Mouse (Mus musculus) embryonic facial prominence, embryonic 13.5 days (tissue): ENCODE measurements around the gene Ptpn4. TPM values are rescaled to one million over a fixed set of nuclear protein-coding genes. Genes with fewer than 3 reads are reported as not detected.

Source experiments
- ATAC-seq: fragments of 200-750 bp; cut with Nextera tagmentation; 2 replicates; pipeline ENCODE4 v1.8.0; 2017; ENCODE audit warnings: low read depth; ENCODE audit not compliant: insufficient number of reproducible peaks, insufficient read depth, low FRiP score, low TSS enrichment
- H3K27ac ChIP-seq: fragments of 300-500 bp; sonication (generic); 2 replicates; pipeline ENCODE4 v1.5.1; 2015; ENCODE audit warnings: moderate library complexity, mild to moderate bottlenecking, inconsistent platforms
- H3K27me3 ChIP-seq: fragments of 300-500 bp; sonication (generic); 2 replicates; pipeline ENCODE4 v1.6.1; 2015; ENCODE audit warnings: mild to moderate bottlenecking, inconsistent platforms
- H3K36me3 ChIP-seq: fragments of 300-500 bp; sonication (generic); 2 replicates; pipeline ENCODE4 v1.6.1; 2015; ENCODE audit warnings: mild to moderate bottlenecking, inconsistent platforms
- H3K4me1 ChIP-seq: fragments of 300-500 bp; sonication (generic); 2 replicates; pipeline ENCODE4 v1.6.1; 2015; ENCODE audit warnings: inconsistent platforms
- H3K4me2 ChIP-seq: fragments of 300-500 bp; sonication (generic); 2 replicates; pipeline ENCODE4 v1.6.1; 2015; ENCODE audit warnings: moderate library complexity, mild to moderate bottlenecking, inconsistent platforms
- H3K4me3 ChIP-seq: fragments of 300-500 bp; sonication (generic); 2 replicates; pipeline ENCODE4 v1.5.1; 2015; ENCODE audit warnings: mild to moderate bottlenecking, inconsistent platforms
- H3K9ac ChIP-seq: fragments of 300-500 bp; sonication (generic); 2 replicates; pipeline ENCODE4 v1.6.1; 2015; ENCODE audit warnings: mild to moderate bottlenecking, inconsistent platforms
- H3K9me3 ChIP-seq: fragments of 300-500 bp; sonication (generic); 2 replicates; pipeline ENCODE4 v1.6.1; 2016; ENCODE audit warnings: inconsistent platforms
- WGBS: fragments of 180-500 bp; shearing (Covaris S2); methylation state at CpG from one replicate; pipeline ENCODE4 v1.1.7; 2015; ENCODE audit warnings: mixed read lengths; 5-methylcytosine and 5-hydroxymethylcytosine counted together
- polyA plus RNA-seq: library from polyadenylated mRNA; unstranded; fragments of >200 nt; fragmentation: Nextera tagmentation; extraction: Ambion mirVana; gene quantifications from 2 replicates; pipeline ENCODE4 v1.2.1, GENCODE M21; 2015

The Ptpn4 gene
- polyA plus RNA-seq, 1 experiment from 2014 or later = 6.3 TPM

GRCm38 (mm10) chr1:119634746-119635145 is 202.7 kb downstream of the Ptpn4 start:
- WGBS = 63% methylated on average over 3 of the region's 3 CpGs
- no peaks in the 10 kb centered on the region for H3K27me3 ChIP-seq
- no peaks in the 10 kb centered on the region for H3K4me1 ChIP-seq
- H3K36me3 ChIP-seq = 0 out of 2 replicates have a peak, but pooled peaks cover 4% of the 10 kb centered on the region
- no peak overlapping the region for H3K4me2 ChIP-seq
- no peak for ATAC-seq
- H3K9ac ChIP-seq = no peak overlapping the region
- no peak overlapping the region for H3K4me3 ChIP-seq
- no peaks in the 10 kb centered on the region for H3K9me3 ChIP-seq
- H3K27ac ChIP-seq = no peak overlapping the region

DNA sequence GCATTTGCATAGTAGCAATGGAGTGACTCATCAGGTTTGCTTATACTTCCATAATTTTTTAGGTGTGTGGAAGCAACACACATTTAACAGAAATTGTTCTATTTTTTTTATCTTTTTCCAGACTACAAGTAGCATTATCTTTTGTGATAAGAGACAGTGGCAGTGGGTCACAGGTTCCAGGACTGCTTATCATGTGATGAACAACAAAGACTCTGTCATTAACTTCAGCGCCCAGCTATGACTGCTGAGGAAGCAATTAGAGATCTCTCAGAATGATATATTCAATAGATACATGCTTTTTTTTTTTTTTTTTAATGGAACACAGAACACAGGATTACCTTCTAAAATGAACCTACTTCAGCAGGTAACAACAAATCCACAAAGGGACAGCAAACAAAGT is 207.0 kb downstream of the Ptpn4 start:
- 0 out of 2 replicates have a peak, but pooled peaks cover 4% of the 10 kb centered on the region for H3K36me3 ChIP-seq
- no peaks in the 10 kb centered on the region for H3K4me1 ChIP-seq
- no peak overlapping the region for H3K4me3 ChIP-seq
- no peak overlapping the region for H3K4me2 ChIP-seq
- no peaks in the 10 kb centered on the region for H3K9me3 ChIP-seq
- H3K9ac ChIP-seq = no peak overlapping the region
- WGBS = 71% methylated on average over 1 of the region's 1 CpGs
- ATAC-seq = no peak
- no peaks in the 10 kb centered on the region for H3K27me3 ChIP-seq
- H3K27ac ChIP-seq = no peak overlapping the region

- Histone ChIP-seq H3K4me1 (peaks cover 7% of the 10 kb centered on the region; the same call in 1 of the 2 replicates), H3K27ac (no peak overlapping the region), H3K27me3 (no peaks in the 10 kb centered on the region), H3K4me2 (no peak overlapping the region), H3K9me3 (no peaks in the 10 kb centered on the region), H3K36me3 (no peaks in the 10 kb centered on the region), H3K4me3 (no peak overlapping the region), H3K9ac (no peak overlapping the region)
- 84% methylated on average over 4 of the region's 4 CpGs for WGBS
- no peak for ATAC-seq
Measured at GRCm38 (mm10) chr1:119626837-119627236, 210.6 kb downstream of the Ptpn4 start.

DNA sequence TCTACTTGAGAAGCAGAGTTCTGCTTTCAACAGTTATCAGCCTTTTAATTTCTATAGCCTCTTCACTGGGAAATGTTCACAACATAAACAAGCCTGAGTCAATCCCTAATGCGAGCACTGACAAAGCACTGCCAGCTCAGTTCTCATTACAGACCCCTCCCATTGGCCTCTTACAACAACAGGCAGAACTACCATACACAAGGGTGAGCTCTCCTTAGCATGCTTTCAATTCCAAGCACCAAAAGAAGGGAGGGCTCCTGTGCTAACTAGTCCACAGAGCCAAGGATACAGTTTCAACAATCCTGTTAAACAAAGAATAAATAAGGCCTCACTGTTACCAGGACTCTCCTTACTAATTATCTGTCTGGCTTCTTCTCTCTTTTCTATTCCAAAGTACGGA is 213.0 kb downstream of the Ptpn4 start:
- no peak overlapping the region for H3K4me3 ChIP-seq
- 34% methylated on average over 2 of the region's 2 CpGs for WGBS

DNA sequence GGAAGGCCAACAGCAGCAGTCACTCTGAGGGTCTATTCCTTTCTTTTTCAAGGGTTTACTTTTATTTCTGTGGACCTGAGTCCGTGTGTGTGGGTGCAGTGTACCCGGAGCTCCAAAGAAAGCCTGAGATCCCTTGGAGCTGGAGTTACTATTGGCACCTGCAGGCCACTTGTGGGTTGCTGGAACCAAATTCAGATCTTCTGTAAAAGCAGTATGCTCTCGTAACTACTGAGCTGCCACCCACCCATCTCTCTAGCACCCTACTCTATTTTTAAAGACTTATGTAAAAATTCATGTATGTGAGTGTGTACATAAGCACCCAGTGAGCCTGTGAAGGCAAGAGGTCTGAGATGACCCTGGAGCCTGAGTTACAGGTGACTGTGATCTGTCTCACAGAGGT is 232.0 kb downstream of the Ptpn4 start:
- Histone ChIP-seq H3K4me3 (no peak overlapping the region), H3K36me3 (peaks cover 7% of the 10 kb centered on the region; the same call in 1 of the 2 replicates), H3K9ac (no peak overlapping the region), H3K27ac (no peak overlapping the region), H3K9me3 (no peaks in the 10 kb centered on the region), H3K4me2 (no peak overlapping the region), H3K4me1 (no peaks in the 10 kb centered on the region), H3K27me3 (no peaks in the 10 kb centered on the region)
- WGBS = 85% methylated on average over 3 of the region's 3 CpGs
- ATAC-seq = no peak

More for the DNA sequence above, 213.0 kb downstream of the Ptpn4 start:
- Histone ChIP-seq H3K27me3 (no peaks in the 10 kb centered on the region), H3K27ac (no peak overlapping the region), H3K4me2 (no peak overlapping the region), H3K4me1 (peaks cover 8% of the 10 kb centered on the region; the same call in 1 of the 2 replicates), H3K9me3 (no peaks in the 10 kb centered on the region), H3K36me3 (no peaks in the 10 kb centered on the region; the same call in 1 of the 2 replicates), H3K9ac (no peak overlapping the region)
- ATAC-seq = no peak

Other genes starting within 250 kb of the Ptpn4 start
- gene Epb41l5, start 188.6 kb downstream of the Ptpn4 start, polyA plus RNA-seq = 12.0 and 13.8 TPM in 2 replicates
- gene Tmem177, start 75.6 kb upstream of the Ptpn4 start, polyA plus RNA-seq = 9.8 and 10.0 TPM in 2 replicates
- gene Cfap221, start 159.6 kb upstream of the Ptpn4 start, polyA plus RNA-seq = not detected in 2 replicates
- 0.17 TPM in 1 of 2 replicates, not detected in the other for gene Sctr, start 169.3 kb upstream of the Ptpn4 start, polyA plus RNA-seq
- 5.5 and 10.0 TPM in 2 replicates for gene Tmem37, start 236.5 kb upstream of the Ptpn4 start, polyA plus RNA-seq